Mouse (Mus musculus): ENCODE data around the gene Catip. TPM values are rescaled to one million over a fixed set of nuclear protein-coding genes. Genes with fewer than 3 reads are reported as not detected.

The Catip gene
- total RNA-seq, 2 experiments from 2014 or later, result 0.12 TPM; not detected in 1

DNA sequence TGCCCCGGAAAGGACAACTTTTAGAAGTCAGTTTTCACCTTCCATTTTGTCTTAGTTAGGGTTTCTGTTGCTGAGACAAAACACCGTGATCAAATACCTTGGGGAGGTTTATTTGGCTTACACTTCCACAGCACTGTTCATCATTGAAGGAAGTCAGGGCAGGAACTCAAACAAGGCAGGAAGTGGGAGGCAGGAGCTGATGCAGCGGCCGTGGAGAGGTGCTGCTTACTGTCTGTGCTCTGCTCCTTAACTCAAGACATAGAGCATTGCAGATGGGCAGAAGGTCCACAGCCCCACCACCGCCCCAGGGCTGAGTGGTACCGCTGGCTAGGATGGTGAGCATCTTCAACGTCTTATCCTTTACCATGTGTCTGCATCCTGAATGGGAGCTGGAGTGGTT, 20.0 kb upstream of the Catip start:
- intact Hi-C loops (cut with DNase I), result no loop called here
- no peak for DNase-seq

DNA sequence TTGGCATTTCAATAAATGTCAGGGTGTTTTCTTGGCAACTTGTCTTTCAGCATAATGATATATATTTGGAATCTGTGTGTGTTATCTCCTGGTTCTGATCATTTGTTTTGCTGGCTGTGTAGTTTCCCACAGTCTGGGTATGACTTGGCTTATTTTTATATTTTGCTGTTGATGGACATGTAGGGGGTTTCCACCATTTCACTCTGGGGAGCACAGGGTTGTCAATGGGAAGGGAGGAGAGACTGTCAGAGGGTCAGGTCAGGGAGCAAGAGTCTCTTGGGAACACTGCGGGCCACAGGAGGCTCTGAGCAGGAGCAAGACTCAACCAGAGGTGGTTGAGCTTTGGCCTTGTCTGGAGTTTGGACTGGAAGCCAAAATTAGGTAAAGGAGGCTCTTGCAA, 19.6 kb upstream of the Catip start:
- intact Hi-C loops (cut with DNase I), result no loop called here

DNA sequence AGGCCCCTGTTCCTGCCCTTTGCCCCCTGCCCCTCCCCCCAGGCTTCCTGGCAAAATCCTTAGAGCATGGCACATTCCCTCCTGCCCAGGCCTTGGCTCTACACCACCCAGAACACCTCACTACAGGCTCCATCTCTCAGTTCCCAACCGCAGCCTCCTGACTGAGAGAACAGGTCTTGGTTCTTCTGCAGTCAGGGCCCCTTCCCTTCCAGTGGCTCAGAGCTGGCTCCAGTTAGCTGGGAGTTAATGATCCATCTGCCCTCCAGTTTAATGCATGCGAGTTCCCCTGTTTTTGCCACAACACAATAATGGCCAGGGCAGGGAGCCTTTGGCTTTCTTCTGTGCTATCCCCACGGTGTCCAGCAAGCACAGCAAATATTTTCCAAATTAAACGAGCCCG, 18.7 kb upstream of the Catip start:
- intact Hi-C loops (cut with DNase I), result no loop called here

More for the DNA sequence above, 19.6 kb upstream of the Catip start:
- DNase-seq, result no peak

DNA sequence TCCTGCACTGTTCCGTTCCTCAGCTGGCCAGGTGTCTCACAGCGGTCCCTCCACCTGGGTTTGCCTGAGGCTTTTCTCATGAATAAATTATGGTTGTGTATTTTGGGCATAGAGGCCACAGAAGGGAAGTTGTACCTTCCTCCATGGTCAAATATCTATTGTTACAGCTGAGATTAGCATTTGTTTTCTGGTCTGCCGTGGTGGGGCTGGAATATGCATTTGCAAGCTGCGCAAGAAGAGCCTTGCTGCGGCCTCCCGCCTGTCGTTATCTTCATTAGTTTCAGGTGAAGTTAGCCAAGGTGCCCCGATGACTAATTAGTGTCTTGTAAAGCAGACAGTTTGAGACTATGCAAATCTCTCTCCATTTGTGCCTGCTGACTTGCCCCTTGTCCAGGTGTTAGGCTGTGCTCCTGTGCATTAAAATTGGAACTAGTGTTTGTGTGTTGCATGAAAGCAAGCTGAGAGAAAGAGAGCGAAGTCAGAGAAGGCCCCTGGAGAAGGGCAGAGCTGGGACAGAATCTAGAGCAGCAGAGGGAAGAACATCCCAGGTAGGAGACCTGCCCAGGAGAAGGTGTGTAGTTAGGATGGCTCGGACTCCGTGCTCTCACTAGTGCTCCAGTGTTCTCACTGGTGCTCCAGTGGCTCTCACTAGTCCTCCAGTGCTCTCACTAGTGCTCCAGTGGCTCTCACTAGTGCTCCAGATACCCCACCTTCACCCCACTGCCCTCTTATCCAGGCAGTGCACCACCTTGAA, 17.6 kb upstream of the Catip start:
- no peak for DNase-seq
- intact Hi-C loops (cut with DNase I), result no loop called here

More for the DNA sequence above, 18.7 kb upstream of the Catip start:
- DNase-seq, result no peak

DNA sequence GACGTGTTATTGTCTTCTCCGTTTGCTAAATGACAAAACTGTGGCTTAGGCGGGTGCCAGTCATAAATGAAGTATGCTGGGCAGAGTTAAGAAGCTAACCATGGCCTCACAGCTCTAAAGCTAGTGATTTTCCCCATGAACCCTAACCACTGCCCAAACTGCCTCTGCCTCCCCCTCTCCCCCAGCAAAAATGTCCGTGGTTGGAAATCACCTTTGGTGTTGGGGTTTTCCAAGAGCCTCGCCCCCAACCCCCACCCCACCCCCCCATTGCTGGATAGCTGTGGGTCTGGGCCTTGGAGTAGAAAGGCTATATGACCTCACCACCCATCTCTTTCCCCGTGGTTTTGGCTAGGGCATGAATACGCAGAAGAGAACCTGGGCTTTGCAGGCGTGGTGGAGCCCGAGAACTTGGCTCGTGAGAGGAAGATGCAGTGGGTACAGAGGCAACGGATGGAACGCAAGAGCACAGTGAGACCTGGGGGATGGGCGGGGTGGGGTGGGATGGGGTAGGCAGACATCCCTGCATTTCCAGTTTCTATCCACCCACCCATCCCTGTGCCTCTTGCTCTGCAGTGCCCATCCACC, 10.6 kb upstream of the Catip start:
- intact Hi-C loops (cut with DNase I), result no loop called here
- no peak for DNase-seq

DNA sequence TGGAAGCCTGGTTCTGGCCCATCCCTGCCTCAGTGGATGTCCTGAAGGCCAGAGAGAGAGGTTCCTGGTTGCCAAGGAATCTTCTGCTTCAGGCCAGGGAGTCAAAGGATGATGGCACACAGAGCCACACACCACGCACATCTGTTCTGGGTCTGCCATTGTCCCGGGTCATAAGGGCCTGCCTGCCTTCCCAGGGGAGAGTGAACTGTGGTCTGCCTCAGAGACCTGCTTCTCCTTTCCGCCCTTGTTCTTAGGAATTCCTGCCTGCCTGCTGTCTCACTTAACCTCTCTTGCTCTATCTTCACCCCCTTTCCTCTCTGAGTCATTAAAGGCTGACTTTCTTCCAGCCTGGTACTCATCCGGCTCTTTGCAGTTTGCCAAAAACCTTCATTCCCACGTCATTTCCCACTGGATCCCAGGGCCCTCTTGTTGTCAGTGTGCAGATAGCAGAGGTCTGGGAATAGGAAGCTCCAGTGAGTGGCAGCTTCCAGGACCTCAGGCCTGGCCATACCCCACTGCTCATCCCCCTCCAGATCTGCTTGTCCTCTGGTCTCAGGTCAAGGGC, 9.3 kb upstream of the Catip start:
- intact Hi-C loops (cut with DNase I), result no loop called here
- no peak for DNase-seq

DNA sequence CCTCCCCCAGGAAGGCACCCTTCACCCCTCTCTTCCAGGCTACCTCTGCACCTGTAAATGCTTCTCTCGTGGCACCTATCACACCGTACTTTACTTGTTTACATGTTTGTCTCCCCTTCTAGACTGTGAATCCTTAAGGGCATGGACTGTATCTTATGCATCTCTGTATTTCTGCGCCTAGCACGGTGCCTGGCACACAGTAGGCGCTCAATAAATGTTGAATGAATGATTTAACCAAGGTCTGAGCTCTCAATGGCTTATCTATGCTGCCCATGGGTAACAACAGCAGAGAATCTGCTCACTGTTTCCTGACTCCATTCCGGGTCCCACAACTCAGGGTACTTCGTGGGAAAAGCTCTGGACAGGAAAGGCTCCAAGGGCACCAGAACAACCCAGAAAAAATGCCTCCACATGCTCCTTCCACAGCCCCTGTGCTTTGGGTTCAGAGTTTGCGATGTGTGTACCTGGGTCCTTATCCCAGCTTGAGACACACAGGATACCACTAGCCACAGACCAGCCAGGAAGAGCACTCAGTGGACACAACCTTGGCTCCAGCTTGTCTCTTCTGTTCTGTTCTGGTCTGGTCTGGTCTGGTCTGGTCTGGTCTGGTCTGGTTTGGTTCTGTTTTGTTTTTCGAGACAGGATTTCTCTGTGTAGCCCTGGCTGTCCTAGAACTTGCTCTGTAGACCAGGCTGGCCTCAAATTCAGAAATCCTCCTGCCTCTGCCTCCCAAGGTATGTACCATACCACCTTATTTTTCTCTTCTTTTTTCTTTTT, 8.3 kb upstream of the Catip start:
- intact Hi-C loops (cut with DNase I), result no loop called here
- DNase-seq, result no peak

DNA sequence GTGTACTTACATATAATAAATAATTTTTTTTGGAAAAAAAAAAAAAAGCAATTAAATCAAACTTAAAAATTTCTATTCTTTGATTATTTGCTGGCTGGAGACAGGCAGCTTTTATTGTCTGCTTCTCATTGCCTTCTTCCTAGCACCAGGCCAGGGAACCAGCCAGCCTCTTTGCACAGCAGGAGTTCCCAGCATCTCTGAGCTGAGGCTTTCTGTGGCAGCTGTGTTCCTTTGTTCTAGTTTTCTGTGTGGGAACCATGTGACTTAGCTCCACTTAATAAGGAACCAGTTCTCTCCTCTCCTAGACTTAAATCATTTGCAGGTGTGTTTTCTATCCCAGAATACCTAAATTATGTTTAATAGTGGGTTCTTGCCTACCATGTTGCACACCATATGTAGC, 4.4 kb upstream of the Catip start:
- intact Hi-C loops (cut with DNase I), result no loop called here
- DNase-seq, result no peak

DNA sequence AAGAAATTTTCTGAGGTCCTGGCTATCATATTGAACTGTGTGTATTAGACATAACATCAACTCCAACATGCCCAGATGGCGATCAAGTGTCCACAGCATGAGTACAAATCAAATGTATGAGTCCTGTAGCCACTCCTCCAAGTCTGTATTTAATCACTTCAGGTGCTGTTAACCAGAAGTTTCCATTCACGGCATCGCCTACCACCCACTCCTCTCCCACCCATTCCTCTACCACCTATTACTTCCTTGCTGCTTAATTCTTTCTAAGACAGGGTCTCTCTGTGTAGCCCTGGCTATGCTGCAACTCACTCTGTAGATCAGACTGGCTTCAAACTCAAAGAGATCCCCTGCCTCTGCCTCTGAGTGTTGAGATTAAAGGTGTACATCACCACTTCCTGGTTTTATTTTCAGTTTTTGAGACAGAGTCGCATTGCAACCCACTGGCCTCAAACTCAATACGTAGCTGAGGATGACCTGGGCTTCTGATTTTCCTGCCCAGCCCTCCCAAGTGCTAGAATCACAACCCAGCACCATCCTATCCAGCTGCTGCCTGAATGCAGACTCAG, 1.9 kb upstream of the Catip start:
- intact Hi-C loops (cut with DNase I), result loop anchor here (5.0 kb wide), 1 partner anchor 153 kb away; no protein-coding TSS in a partner anchor
- no peak for DNase-seq

DNA sequence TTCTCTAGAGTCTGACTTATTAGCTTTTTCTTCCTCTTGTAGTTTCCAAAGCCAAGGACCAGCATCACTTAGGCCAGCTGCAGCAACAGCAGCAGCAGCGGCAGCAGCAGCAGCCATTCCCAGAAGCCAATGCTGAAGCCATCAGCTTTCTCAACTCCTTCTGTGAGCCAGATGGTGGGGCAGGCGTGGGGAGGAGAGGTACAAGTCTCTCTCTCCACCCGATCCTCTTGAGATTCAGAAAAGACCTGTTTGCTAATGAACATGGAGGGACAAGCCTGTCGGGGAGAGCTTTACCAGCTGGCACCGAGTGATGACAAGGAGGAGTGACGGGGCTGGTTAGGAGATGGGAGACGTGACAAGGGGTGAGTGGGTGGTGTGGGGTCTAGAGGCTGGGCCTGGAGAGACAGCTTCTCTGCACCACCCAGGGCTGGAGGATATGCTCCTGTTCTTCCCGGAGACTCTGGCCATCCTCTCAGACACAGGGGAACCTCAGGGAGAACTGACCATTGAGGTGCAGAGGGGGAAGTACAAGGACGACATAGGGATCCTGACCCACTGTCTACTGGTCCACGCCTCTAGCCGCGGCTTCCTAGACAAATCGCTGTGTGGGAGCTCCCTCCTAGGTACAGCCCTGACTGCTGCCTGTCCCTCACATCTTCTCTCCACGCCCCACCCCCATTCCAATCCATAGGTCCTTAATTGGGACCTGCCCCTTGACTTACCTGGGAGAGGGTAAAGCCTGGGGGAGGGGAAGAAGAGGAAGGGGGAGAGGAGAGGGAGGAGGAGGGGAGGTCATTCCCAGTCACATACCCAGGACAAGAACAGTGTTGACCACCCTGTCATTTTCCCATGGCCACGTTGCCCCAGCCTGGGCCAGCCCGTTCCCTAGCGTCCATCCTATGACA, 669 bp downstream of the Catip start:
- DNase-seq, result no peak
- intact Hi-C loops (cut with DNase I), result loop anchor here (2.0 to 5.0 kb wide), 2 partner anchors 50 to 155 kb away; no protein-coding TSS in a partner anchor

DNA sequence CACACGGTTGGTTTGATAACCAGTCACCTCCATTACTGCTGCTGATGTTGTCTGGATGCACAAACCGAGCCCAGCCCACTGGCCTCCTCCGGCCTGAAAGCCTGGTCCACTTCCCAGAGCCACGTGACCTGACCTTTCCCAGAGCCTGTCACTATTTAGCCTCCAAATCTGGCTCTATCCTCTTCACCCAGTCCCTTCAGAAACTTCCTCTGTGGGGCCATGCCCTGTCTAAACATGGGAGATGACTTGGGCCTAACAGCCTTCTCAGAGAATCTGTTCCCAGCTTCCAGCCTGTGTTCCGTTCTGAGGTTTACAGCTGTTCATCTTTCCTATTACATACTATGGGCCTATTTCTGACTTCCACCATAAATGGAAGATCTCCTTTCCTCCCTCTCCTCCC, 1.5 kb downstream of the Catip start:
- intact Hi-C loops (cut with DNase I), result loop anchor here (2.0 to 5.0 kb wide), 2 partner anchors 51 to 156 kb away; no protein-coding TSS in a partner anchor
- DNase-seq, result peak in 1 of 2 experiments; percentile 7

DNA sequence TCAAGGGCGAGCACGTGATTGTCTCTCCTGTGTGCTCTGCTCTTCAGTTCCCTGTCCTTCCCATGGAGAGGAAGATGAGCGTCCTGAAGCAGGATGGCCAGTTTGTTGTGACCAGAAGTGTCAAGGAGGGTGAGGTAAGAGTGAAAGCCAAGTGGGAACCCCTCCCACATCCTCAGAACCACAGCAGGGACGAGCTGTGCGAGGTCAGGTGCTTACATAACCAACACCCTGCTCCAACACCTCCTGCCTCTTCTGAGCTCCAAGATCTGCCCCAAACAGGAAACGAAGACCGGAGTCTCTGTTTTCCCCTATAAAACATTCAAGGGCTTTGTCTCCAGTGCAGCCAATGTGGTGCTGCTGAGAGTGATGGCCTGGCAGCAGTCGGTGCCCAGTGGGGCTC, 2.4 kb downstream of the Catip start:
- intact Hi-C loops (cut with DNase I), result loop anchor here (5.0 kb wide), 1 partner anchor 157 kb away; no protein-coding TSS in a partner anchor
- peak in 1 of 2 experiments; percentile 3 for DNase-seq

DNA sequence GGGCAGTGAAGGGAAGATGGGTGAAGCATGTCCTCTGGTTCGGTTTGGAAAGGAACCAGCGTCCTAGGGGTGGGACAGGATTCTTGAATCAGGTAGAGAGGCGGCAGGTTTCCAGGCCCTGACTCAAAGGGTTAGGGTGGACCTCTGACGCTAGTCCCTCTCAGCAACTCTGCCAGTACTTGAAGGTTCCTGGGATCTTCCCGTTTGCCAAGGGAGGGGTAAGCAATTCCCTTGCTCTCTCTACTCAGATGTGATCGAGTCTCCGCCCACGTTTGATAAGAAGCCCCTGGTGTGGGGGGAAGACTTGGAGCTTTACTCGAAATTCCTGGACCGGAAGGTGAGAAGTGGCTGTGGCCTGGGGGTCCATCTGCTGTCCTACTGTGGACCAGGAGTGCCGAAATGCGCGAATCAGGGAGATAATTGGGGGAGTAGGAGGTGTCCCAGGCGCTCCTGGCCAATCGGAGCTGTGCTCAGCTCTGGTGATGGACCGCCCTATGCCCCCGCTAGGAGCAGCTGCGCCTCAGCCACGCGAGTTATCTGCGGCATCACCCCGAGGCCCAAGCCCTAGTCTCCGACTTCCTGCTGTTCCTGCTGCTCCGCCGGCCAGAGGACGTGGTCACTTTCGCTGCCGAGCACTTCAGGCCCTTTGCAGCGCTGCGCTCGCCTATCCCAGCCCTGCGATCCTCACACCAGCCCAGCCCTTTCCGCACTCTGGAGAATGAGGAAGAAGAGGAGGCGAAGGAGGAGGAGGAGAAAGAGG, 6.2 kb downstream of the Catip start:
- DNase-seq, result peak; percentile 54 to 57
- intact Hi-C loops (cut with DNase I), result no loop called here

DNA sequence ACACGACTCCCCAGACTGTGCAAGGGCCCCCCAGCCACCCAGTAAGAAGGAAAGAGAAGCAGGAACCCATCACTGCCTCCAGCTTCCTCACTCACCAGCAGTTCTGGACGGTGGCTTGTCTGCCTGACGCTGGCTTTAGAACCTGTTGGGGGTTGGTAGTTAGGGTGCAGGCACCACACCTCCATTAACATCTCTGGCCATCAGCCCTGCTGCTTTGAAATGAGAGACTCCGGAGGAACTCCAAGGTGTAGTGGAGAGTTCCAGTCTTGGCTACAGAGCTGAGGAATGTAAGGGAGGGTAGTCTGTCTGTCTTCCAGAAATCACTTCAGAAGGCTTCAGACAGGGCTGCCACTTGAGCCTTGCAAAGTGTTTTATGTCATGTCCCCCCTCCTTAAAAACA, 8.1 kb downstream of the Catip start:
- intact Hi-C loops (cut with DNase I), result no loop called here
- peak in 1 of 2 experiments; percentile 0 for DNase-seq

DNA sequence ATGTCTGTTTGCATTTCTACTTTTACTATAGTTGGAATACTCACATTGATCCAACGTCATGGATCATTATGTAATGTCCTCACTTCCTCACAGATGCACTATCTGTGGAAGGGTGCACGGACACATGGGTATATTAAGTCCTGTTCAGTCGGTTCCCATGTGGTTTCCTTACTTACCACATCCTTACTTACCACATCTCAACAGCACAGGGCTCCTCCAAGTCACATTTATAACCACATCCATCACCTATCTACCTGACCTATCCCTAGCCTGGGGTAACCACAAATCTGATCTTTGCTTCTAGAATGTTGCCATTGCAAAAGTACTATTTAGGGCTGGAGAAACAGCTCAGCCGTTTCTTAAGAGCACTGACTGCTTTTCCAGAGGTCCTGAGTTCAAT, 11.5 kb downstream of the Catip start:
- DNase-seq, result no peak
- intact Hi-C loops (cut with DNase I), result no loop called here

DNA sequence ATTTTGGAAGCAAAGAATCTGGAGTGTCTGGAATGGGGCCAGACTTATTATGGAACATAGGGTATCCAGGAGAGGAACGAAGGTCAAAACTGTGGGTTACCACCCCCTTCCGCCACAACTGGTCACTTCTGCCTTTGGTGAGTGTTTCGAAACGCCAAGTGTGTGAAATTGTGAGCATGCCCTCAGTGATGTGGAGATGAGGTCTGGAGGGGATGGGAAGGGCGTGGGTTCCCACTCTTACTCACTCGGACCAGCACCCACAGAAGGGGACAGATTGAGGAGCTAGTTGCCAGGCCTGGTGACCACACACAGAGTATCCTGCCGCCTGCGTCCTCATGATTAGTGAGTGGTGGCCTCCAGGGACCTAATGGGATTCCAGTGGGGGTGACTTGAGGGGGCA, 13.1 kb downstream of the Catip start, which contains the start of gene Slc11a1:
Slc11a1 (plus strand) TSS at position 216 of the 400 bp plus-strand sequence.
- DNase-seq, result no peak
- intact Hi-C loops (cut with DNase I), result no loop called here

DNA sequence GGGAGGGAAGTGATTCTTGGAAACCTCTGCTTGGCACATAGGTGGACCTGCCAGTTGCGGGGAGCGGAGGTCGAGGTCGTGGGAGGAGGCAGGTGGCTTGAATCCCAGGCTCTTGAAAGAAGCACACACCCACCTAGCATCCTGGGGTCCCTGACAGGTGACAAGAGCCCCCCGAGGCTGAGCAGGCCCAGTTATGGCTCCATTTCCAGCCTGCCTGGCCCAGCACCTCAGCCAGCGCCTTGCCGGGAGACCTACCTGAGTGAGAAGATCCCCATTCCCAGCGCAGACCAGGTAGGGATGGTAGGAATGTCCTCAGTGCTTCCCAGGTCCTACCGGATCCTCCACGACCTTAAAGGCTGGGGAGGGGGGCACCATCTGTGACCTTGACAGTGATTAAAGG, 13.7 kb downstream of the Catip start:
- no peak for DNase-seq
- intact Hi-C loops (cut with DNase I), result no loop called here

DNA sequence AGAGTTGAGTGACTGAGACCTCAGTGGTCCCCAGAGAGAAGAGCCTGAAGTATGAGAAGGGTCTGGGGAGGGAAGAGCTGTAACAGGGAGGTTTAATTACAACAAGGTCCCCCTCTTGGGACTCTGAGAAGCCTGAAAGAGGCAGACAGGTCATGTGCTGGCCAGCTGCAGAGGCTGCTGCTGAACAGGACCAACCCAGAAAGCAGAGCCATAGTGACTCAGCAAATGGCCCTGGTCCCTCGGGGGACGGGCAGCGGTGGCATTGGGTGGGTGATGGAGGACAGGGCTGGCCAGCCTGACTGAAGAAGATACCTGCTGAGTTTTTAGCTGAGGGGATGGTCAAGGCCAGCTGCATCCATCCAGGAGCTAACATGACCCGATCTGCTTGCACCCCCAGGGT, 14.5 kb downstream of the Catip start:
- DNase-seq, result peak in 1 of 2 experiments; percentile 46
- intact Hi-C loops (cut with DNase I), result no loop called here

DNA sequence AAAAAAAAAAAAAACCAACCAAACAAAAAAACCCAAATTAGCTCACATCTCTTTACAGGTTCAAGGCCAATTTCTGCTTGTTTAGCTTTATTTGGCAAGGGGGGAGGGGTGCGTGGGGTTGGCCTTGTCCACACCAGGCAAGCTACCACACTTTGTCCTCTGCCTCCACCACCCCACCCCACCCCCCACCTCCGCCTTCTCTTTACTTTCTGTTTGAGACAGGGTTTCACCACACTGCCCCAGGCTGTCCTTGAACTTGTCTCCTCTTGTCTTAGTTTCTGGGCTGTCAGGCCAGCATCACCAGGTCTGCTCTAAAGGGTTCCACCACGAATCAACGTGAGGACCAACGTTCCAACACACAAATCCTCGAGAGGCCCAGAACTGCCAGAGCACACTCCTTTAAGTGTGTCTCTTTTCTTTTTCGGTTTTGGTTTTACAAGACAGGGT, 17.2 kb downstream of the Catip start:
- no peak for DNase-seq
- intact Hi-C loops (cut with DNase I), result no loop called here

All from gastrocnemius, postnatal 36 days (tissue).